Mouse (Mus musculus) bone marrow, adult 2 months (tissue): ENCODE data around the gene Btbd6.

Experiments used
- CTCF ChIP-seq: fragments of 200-500 bp; IDR thresholded peaks from 2 replicates; pipeline ENCODE4 v1.5.1; 2011; ENCODE audit warnings: low read length, control low read depth; ENCODE audit not compliant: control insufficient read depth, insufficient read depth
- POLR2A ChIP-seq: fragments of 200-500 bp; IDR thresholded peaks from 2 replicates; pipeline ENCODE4 v1.6.1; 2011; ENCODE audit warnings: low read depth, mild to moderate bottlenecking, control low read depth, low read length, borderline replicate concordance; ENCODE audit not compliant: control insufficient read depth

- TF ChIP-seq POLR2A (peak; percentile 52; the same call in 1 of the 2 replicates), CTCF (peak; percentile 35; the same call in 1 of the 2 replicates)
These were observed at the start of gene Btbd6 for GRCm38 (mm10) chr12:112976371-112977073.
